Mouse (Mus musculus) cerebellum, postnatal 14 days (tissue): Measurements from ENCODE around the gene Prss22.
"Not testable (repeated sequence)": the region's sequence is repeated elsewhere in the genome, so short reads cannot be mapped to it uniquely, and the experiment has no call there.

Source experiments
- DNase-seq, 2 experiments: peaks; one replicate each; pipeline ENCODE4 v3.0.0; 2021; ENCODE audit warnings: mixed read lengths in 2 of 2

The Prss22 gene

DNA sequence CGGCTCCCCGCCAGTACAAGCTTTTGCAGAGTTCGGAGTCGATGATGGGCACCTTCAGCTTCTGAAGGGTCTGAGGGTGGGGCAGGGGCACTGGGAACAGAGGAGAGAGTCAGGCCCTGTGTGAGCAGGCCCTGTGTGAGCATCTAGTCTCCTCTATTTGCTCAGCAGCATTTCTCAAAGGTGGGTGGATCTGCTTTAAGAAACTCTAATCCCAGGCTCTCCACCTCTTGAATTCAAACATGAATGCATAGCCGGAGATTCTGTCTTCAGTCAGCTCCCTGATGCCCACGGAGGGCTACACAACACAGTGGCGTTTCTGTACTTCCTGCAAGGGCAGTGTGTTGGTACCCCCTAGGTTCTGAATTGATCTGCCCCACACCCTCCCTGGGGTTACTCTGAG, 3.2 kb downstream of the Prss22 start:
- no peak for DNase-seq

DNA sequence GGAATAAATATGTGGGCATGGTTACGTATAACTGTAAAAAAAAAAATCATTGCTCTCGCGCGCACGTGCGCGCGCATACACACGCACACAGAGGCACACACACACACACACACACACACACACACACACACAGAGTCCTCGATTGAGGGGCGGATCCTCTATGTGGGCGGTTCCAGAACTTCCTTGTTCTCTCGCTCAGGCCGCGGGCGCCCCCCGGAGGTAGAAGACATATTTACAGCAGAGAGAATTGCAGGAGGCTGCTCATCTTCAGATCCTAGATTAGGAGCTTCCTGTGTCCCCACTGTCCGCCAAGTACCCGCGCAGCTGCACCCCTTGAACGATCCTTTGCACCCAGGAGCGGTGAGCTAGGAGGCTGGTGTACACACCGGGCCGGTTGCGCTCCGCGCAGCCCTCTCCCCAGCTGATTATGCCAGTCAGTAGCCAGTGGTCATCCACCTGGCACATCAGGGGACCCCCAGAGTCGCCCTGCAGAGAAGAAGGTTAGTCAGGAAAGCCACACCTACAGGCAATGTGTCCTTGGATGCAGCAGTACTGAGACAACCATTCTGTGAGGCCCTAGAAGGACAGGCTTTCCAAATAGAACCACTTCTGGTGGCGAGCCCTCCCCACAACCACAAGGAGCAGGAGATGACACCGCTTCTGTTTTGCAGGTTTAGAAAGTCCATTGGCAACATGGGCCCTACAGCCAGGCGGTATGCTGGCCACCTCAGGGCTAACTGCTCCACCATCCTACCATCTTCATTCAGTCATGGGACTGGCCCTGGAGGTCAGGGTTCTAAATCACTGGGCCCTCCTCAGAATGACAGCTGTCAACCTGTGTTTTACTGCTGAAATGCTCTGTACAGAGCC, 4.1 kb downstream of the Prss22 start:
- peak; percentile 96 to 99 for DNase-seq

DNA sequence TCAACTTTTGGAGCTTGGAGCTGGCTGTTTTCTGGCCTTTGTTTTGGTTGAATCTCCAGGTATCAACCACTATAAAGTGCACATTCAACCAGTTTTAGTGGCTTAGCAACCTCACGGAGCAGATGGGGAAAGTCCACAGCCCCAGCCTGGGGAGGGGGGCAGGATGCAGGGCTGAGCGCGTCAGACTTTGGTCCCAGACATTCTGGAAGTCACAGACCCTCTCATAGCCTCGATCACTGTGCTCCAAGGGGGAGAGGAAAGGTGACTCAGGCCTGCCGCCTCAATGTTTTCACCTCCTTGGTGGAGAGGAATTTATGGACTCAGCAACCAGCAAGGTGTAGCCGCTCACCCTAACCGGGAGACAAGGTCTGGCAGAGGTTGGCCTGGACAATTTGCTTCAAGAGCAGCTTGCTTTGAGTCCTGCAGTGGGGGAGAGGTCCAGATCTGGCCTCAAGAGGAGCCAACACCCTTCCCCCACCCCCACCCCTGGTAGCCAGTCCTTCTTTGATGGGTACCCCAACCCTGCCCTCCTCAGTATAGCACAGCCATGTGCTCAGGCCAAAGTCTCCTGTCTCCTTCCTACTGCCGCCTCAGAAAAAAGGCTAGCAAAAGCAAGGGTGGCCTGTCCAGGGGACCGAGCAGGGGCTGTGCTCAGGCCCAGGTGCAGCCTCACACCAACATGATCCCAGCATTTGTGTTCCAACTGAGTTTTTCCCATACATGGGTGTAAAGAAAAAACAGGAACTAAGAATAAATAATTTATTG, 4.9 kb downstream of the Prss22 start:
- no peak for DNase-seq

DNA sequence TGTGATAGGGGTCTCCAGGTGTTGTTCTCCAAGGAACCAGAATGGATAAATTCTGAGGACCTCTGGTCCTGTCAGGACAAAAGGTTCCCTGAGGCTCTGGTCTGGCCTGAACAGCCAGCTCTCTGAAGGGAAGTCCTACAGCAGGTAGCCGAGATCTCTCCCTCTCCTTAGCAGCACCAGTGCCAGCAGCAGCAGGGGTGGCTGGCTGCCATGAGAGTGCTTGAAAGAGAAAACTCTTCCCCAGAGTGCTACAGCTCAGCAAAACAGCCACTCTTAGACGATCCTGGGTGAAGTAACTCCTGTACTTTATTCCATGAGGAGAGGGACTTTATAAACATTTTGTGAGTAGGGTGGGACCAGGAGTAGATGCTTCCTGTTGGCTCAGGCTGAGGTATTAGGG, 8.1 kb downstream of the Prss22 start:
- DNase-seq, result no peak

DNA sequence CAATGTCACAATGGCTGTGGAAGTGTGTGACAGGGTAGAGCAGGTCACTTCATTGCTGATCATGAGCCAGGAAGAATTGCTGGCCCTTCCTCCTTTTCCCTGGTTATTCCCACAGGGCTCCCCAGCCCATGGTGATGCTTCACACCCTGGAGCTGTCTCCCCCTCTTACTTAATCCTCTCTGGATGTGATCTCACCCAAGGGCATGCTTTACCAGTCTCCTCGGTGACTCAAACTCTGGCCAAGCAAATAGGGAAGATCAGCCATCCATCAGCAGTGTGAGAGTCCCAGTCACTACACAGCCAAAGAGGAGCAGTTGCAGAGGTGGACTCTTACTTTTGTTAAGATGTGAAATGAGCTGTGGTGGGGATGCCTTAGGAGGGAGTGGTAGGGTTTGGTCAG, 12.9 kb downstream of the Prss22 start:
- no peak for DNase-seq

GRCm38 (mm10) chr17:23982912-23983311, 15.0 kb downstream of the Prss22 start:
- DNase-seq, result no peak

- DNase-seq, result no peak
Observed at GRCm38 (mm10) chr17:23980297-23980909, 17.5 kb downstream of the Prss22 start, which contains the start of gene Prss30. Prss30 (minus strand) TSS chr17:23980566.

DNA sequence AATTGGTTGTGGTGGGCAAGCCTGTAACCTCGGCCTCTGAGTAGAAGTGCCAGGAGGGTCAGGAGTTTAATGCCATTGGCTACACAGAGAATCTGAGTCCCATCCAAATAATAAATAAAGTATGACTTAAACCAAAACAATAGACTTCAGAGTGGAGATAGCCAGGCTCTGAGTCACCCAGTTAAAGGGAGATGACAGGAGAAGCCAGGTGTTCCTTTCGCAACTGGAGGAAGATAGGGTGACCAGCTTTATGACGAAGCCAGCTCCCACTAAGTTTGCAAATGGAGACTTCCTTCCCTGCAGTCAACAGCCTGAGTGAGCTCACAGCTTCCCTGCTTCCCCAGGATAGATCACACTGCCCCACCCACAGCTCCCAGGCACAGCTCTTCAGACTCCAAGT, 18.4 kb downstream of the Prss22 start:
- no peak for DNase-seq

DNA sequence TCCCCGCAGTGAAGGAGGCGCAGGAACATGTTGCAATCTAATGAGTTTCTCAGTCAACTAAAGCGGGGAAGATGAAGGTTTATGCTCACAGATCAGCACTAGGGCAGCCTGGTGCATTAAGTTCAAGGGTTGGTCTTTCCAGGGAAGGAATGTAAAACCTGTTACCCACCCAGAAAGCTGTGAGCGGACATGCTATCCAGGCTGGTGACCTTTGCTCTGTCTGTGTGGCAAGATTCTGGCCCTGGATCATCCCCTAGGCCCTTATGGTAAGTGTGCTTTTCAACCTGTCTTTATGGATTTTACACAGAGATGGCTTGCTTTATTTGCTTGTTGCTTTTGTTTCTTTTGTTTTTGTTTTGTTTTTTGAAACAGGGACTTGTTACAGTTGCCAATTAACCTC, 21.2 kb downstream of the Prss22 start:
- DNase-seq, result no peak

DNA sequence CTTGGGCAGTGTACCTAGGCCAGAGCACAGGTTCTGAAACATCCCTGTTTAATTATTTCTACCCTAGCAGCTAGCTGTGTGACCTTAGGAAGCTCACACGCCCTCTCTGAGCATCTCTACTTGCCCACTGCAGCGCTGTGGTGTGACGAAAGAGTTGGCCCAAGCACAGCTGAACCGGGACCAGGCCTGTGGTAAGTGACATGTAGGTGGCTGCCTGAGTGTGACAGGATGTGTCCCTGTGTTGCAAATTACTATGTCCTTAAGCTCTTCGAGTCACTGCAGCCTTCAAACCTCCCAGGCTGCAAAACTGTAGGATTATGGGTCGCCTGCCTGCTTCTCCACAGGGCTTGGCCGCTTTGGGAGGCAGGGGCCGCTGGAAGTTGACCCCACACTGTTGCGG, 26.6 kb downstream of the Prss22 start:
- DNase-seq, result no peak

GRCm38 (mm10) chr17:23969231-23969630, 28.7 kb downstream of the Prss22 start:
- DNase-seq, result peak; percentile 82 to 91

GRCm38 (mm10) chr17:23968780-23969179, 29.1 kb downstream of the Prss22 start:
- no peak for DNase-seq

GRCm38 (mm10) chr17:23966658-23967401, 31.1 kb downstream of the Prss22 start:
- DNase-seq, result no peak

GRCm38 (mm10) chr17:23965805-23966425, 32.0 kb downstream of the Prss22 start:
- DNase-seq, result peak; percentile 33 to 45

- no peak for DNase-seq
Observed at GRCm38 (mm10) chr17:23961573-23962122, 36.3 kb downstream of the Prss22 start.

GRCm38 (mm10) chr17:23960084-23960738, 37.7 kb downstream of the Prss22 start:
- peak; percentile 86 to 89 for DNase-seq

- no peak for DNase-seq
Observed at GRCm38 (mm10) chr17:23955174-23955573, 42.7 kb downstream of the Prss22 start, which contains the start of gene Sbpl. Sbpl (minus strand) TSS chr17:23955274.

DNA sequence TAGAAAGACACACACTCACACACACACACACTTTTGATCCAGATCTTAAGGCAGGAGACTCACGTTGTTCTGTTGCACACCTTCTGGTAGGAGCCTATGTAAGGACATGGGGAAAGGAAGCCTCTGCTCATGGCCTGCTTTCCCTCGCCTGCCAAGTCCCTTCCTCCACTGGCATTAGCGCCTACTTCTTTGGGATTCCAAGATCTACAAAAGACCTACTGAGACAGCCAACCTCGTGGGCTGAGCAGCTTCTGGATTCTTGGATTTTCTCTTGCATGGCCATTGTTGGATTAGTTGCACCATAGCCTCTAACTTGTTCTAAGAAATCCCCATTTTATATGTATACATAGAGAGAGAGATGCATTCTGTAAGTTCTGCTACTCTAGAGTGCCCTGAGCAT, 47.1 kb downstream of the Prss22 start:
- DNase-seq, result not testable (repeated sequence)

DNA sequence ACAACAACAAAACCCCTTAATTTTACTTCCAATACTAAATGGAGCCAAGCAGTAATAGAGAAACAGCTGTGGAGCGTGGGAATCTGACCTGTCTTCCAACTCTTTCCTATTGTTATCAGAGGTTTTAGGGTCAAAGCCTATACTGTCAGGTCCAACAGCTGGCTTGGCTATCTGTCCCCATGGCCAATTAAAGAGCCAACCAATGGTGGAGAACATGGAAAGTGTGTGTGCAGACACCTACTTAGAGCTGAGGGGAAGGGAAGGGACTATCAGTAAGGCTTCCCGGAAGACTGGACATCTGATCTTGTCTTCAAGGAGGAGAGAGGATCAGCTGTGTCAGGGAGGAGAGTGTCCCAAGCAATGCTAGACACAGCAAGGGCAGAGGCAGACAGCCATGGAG, 48.8 kb downstream of the Prss22 start:
- DNase-seq, result no peak

- not testable (repeated sequence) for DNase-seq
Observed at GRCm38 (mm10) chr17:23947486-23947885, 50.4 kb downstream of the Prss22 start.
